Mouse (Mus musculus): ENCODE results near the gene Tnrc18. TPM values are rescaled to one million over a fixed set of nuclear protein-coding genes. Genes with fewer than 3 reads are reported as not detected.

Gene Tnrc18
- total RNA-seq, 2 experiments from 2014 or later, result 139 to 141 TPM

GRCm38 (mm10) chr5:142814161-142814651, 3.3 kb downstream of the Tnrc18 start:
- Histone ChIP-seq H3K27ac (peak overlapping the region; percentile 100), H3K4me3 (peak overlapping the region; percentile 95)
- no peak for TF ChIP-seq CTCF (IDR thresholded peaks at IDR 0.05)
- intact Hi-C loops (cut with DNase I), result loop anchor here (1.0 kb wide), 1 partner anchor 46 kb away; no protein-coding TSS in a partner anchor
- DNase-seq (ENCODE audit: extremely low spot score in 1 of 2, low spot score in 2 of 2), result peak; percentile 39 to 49

- intact Hi-C loops (cut with DNase I), result loop anchor here (1.0 kb wide), 1 partner anchor 45 kb away; no protein-coding TSS in a partner anchor
- peak overlapping the region; percentile 100 for H3K27ac ChIP-seq
- peak overlapping the region; percentile 95 for H3K4me3 ChIP-seq
- peak in 1 of 2 experiments; percentile 27 for DNase-seq (ENCODE audit: extremely low spot score in 1 of 2, low spot score in 2 of 2)
- no peak for TF ChIP-seq CTCF (IDR thresholded peaks at IDR 0.05)
These were observed 3.7 kb downstream of the Tnrc18 start for GRCm38 (mm10) chr5:142813722-142814111.

- intact Hi-C loops (cut with DNase I), result no loop called here
- Histone ChIP-seq H3K4me3 (peak overlapping the region; percentile 95), H3K27ac (peak overlapping the region; percentile 100)
- DNase-seq (ENCODE audit: extremely low spot score in 1 of 2, low spot score in 2 of 2), result peak in 1 of 2 experiments; percentile 31
- TF ChIP-seq CTCF (IDR thresholded peaks at IDR 0.05), result no peak
These were observed 4.3 kb downstream of the Tnrc18 start for GRCm38 (mm10) chr5:142812976-142813721.

- H3K27ac ChIP-seq, result peak overlapping the region; percentile 100
- no peak for TF ChIP-seq CTCF (IDR thresholded peaks at IDR 0.05)
- intact Hi-C loops (cut with DNase I), result no loop called here
- DNase-seq (ENCODE audit: extremely low spot score in 1 of 2, low spot score in 2 of 2), result no peak
- H3K4me3 ChIP-seq, result peak overlapping the region; percentile 95
These were observed 4.9 kb downstream of the Tnrc18 start for GRCm38 (mm10) chr5:142812621-142812975.

- H3K27ac ChIP-seq, result peak overlapping the region; percentile 19; the same call in 1 of the 2 replicates
- no peak for TF ChIP-seq CTCF (IDR thresholded peaks at IDR 0.05)
- H3K4me3 ChIP-seq, result no peak overlapping the region
- intact Hi-C loops (cut with DNase I), result no loop called here
- no peak for DNase-seq (ENCODE audit: extremely low spot score in 1 of 2, low spot score in 2 of 2)
These were observed 5.5 kb downstream of the Tnrc18 start for GRCm38 (mm10) chr5:142811870-142812443.

- intact Hi-C loops (cut with DNase I), result no loop called here
- peak overlapping the region; percentile 30; the same call in 1 of the 2 replicates for H3K4me3 ChIP-seq
- no peak for DNase-seq (ENCODE audit: extremely low spot score in 1 of 2, low spot score in 2 of 2)
- no peak for TF ChIP-seq CTCF (IDR thresholded peaks at IDR 0.05)
- peak overlapping the region; percentile 19; the same call in 1 of the 2 replicates for H3K27ac ChIP-seq
These were observed 6.5 kb downstream of the Tnrc18 start for GRCm38 (mm10) chr5:142810710-142811599.

- Histone ChIP-seq H3K4me3 (no peak overlapping the region), H3K27ac (no peak overlapping the region)
- intact Hi-C loops (cut with DNase I), result no loop called here
- no peak for DNase-seq (ENCODE audit: extremely low spot score in 1 of 2, low spot score in 2 of 2)
- no peak for TF ChIP-seq CTCF (IDR thresholded peaks at IDR 0.05)
These were observed 9.8 kb downstream of the Tnrc18 start for GRCm38 (mm10) chr5:142807661-142808060.

- Histone ChIP-seq H3K4me3 (no peak overlapping the region), H3K27ac (no peak overlapping the region)
- DNase-seq (ENCODE audit: extremely low spot score in 1 of 2, low spot score in 2 of 2), result no peak
- TF ChIP-seq CTCF (IDR thresholded peaks at IDR 0.05), result no peak
- intact Hi-C loops (cut with DNase I), result no loop called here
These were observed 13.7 kb downstream of the Tnrc18 start for GRCm38 (mm10) chr5:142803746-142804145.

- H3K27ac ChIP-seq, result no peak overlapping the region
- H3K4me3 ChIP-seq, result no peak overlapping the region
- DNase-seq (ENCODE audit: extremely low spot score in 1 of 2, low spot score in 2 of 2), result no peak
- intact Hi-C loops (cut with DNase I), result no loop called here
- no peak for TF ChIP-seq CTCF (IDR thresholded peaks at IDR 0.05)
These were observed 14.6 kb downstream of the Tnrc18 start for GRCm38 (mm10) chr5:142802884-142803283.

GRCm38 (mm10) chr5:142801977-142802376, 15.5 kb downstream of the Tnrc18 start:
- Histone ChIP-seq H3K27ac (no peak overlapping the region), H3K4me3 (no peak overlapping the region)
- no peak for DNase-seq (ENCODE audit: extremely low spot score in 1 of 2, low spot score in 2 of 2)
- TF ChIP-seq CTCF (IDR thresholded peaks at IDR 0.05), result no peak
- intact Hi-C loops (cut with DNase I), result no loop called here

GRCm38 (mm10) chr5:142800656-142801055, 16.8 kb downstream of the Tnrc18 start:
- Histone ChIP-seq H3K27ac (no peak overlapping the region), H3K4me3 (no peak overlapping the region)
- no peak for DNase-seq (ENCODE audit: extremely low spot score in 1 of 2, low spot score in 2 of 2)
- intact Hi-C loops (cut with DNase I), result no loop called here
- TF ChIP-seq CTCF (IDR thresholded peaks at IDR 0.05), result no peak
